Mouse (Mus musculus) frontal cortex, postnatal 10 days (tissue): ENCODE data around the gene Pcca.

Experiments
- DNase-seq, 2 experiments: peaks; one replicate each; pipeline ENCODE4 v3.0.0; 2022; ENCODE audit warnings: low spot score in 2 of 2, mixed read lengths in 1 of 2

Pcca gene

DNA sequence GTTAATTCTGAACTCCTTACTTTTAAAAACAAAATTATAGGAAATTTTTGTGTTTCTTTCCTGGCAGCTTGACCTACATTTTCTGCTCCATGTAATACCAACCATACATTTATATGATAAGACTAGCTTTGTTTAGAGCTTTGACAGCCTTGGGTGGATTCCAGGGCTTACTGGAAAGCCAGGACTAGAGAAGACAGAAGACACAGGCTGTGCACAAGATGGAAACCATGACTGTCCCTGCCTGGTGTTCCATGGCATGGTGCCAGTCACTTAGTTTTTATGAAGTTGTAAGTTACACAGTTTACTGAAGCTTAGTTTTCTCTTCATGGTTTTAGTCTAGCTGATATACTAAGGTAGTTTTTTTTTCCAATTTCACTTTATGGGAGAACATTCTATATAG is 202.7 kb downstream of the Pcca start:
- DNase-seq: no peak

DNA sequence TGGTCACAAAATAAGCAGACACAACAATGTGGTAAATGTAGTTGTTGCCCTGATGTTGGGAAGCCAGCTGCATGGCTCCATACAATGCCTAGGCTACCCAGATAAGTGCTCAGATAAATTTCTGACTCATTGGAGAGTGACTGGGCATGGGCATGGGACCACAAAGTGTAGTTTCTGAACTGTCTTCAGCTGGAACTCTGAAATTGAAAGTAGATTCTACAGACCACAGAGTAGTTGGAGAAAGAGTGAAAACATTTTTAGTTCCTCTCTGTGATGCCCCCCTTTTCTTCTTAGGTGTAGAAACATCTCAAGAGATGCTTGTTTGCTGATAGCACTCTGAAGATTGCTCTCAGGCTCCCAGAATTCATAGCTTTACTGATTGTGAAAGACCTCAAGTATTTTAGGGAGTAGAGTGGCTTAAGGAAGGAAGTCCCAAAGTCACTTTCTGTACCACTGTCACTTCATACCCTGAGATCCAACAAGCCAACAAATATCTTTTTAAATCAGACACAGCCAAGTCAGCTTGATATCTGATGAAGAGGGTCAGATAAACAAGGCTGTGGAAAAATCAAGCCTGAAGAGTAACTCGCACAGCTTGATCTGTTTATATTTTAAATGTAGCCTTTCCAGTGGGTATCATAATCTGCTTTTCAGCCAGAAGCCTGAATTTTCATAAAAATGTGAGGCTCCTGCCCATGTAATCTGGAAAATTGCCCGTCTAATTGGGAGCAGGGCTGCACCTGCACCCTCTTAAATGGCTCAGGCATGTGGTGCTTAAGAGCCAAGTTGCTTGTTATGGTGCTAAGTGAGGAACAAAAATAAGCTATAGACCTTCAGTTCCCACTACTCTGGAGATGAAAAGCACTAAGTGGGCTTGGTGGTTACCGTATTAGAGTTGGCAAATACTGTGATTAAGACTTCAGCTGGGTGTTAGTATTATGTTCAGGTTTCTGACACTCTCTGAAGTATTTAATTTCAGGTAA is 214.0 kb downstream of the Pcca start:
- no peak for DNase-seq

DNA sequence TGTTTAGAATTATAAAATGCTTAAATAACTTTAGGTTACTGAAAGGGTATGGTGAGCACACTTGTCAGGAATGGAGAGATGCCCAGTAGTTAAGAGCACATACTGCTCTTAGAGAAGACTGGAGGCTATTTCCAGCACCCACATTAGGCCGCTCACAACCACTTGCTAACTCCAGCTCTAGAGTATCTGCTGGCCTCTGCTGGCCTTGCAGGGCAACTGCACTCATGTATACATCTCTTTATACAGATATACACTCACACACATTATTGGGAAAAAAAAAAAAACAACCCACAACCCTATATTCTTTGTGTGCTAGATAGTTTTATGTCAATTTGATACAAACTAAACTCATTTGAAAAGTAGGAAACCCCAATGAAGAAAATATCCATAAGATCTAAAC is 217.4 kb downstream of the Pcca start:
- DNase-seq: no peak

DNA sequence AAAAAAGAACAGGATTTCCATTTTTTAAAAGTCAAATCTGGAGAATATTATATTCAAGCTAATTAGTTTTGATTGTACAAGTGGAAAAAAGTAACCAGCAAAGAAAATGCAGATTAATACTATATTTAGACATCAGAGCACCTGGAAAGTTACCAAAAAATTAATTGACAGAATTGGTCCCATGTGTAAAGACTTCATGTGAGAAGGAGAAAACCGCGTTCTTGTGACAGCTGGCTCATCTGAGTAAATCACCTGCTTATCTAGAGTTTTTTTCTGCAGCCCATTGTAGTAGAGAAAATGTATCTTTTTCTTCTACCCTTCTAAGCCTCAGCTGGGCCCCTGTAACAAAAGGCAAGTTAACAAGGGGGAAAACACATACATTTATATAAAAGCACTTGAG is 219.2 kb downstream of the Pcca start:
- no peak for DNase-seq

DNA sequence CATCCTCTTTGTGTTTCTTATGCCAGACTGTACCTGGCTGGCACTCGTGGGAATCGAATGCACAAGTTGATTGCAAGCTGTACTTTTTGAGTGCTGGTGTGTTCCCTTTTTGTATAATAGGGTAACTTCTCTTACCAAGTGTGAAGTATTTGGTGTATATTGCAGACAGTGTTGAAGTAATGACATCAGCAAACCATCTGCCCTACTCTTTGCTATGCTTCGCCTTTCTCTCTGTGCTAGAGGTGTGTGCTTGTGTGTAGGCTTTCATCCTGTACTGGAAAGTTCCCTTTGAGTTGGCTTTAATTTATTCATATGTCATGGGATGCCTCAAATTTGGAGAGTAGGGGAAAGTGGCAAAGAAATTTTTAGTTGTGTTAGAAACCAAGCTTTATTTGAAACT is 220.2 kb downstream of the Pcca start:
- no peak for DNase-seq

DNA sequence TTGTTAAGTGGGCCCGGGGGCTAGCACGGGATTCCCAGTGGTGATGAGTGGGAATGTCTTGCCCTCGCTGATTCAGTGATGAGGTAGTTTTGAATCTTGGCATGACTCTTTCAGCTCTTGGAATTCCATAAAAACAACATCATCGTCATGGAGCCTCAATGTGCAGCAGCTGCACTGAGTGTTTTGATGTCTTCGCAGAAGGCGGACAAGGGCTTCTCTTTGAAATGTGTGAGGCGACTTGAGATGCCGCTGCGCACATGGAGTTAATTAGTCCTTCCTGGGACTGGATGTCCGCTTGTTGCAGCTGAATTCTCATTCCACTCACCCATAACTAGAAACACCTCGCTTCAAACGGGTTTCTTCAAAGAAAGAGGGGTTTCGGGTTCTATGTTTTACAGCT is 221.4 kb downstream of the Pcca start:
- no peak for DNase-seq

DNA sequence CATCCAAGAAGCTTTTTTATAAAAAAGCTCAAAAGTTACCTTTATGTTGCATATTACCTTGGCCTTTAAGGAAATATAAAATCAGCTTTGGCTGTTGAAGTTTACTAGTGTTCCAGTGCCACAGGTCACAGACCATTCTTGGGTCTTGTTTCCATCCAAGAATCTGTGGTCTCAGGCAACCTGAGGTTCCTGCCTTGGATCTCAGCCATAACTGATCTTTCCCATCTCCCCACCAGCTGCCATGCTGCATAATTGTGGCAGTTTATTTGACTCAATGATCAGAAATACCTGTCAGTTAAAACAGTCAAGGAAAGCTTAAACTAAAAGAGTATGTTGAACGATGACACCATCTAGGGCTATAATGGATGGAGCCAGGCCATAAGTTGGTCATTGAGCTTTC is 222.5 kb downstream of the Pcca start:
- no peak for DNase-seq

DNA sequence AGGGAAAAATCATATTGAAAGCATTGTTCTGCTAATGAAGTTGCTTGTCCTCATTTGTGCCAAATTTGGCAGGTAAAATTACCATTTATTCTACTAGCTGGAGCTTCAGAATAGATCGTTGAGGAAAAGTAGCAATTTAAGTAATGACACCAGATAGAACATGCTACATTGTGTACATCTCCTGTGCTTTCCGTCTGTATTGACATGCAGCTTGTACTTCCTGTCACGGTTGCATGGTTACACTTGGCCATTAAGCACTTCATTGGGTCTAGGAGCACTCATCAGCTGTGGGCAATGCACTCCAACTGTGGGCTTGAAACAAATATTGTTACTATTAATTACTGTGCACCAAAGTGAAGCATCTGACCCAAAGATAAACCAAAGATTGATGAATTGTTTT is 225.8 kb downstream of the Pcca start:
- no peak for DNase-seq

DNA sequence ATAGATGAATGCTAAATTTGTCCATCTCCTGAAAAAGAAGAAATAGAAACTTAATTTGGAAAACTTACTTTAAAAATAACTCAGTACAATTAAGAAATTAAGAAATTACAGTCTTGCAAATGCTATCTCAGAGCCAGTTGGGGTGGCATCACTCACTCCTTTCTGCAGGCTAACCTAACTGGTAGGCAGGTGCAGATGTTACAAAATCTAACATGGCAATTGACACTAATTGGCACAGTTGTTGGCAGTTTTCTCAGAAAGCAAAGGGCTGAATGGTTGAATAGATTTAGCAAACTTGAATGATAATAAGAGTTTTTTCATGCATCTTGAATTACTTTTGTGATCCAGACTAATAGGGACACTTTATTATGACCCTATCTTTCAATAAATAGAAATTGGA is 226.7 kb downstream of the Pcca start:
- no peak for DNase-seq

DNA sequence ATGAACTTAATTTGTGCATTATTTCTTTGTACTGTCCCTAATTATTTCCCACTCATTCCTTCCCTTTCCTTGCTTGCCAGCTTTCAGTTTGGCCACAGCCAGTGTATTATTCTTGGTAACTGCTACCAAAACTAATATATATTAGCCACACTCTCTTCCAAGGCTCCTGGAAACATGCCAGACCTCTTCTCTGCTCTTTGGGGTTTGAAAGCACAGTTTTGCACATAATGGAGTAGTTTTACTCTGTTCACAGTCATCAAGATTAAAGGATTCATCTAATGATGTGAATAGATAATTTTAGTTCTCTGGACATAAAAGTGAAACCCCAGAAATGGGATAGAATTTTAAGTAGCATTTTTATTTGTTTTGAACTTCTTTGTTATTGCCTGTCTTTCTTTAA is 228.5 kb downstream of the Pcca start:
- DNase-seq: no peak

DNA sequence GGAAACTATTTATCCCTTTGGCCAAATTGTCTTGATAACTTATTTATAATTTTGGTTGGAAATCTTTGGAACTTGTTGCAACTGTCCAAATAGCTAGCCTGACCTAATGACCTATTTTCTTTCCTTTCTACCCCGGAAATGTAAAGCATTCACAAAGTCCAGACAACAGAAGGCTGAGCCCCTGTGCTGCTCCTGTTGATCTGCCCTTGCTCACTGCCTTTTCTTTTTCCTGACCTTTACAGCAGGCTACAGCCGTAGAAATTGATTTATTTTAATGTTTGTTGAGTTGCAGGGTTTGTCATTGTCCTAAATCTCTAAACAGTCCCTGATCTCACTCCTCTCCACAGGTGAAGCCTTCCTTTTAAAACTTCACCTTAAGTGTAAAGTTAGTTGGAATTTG is 231.8 kb downstream of the Pcca start:
- no peak for DNase-seq

DNA sequence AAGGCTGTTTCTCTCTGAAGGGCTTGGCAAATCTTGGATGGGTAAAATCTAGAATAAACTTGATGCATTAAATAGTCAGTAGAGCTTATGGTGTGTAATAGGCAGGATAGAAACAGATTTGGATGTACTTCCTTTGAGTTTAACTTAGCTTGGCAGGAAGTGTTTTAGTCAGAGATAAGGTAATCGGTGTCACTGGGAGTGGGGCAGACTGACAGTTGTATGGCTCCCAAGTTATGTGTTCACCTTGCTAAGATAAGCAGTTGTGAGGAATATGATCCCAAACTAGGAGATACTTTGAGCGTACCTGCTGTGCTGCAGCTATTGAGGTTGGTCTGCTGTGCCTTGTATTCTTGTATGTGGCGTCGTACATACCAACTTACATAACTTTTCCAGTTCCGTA is 232.3 kb downstream of the Pcca start:
- no peak for DNase-seq

DNA sequence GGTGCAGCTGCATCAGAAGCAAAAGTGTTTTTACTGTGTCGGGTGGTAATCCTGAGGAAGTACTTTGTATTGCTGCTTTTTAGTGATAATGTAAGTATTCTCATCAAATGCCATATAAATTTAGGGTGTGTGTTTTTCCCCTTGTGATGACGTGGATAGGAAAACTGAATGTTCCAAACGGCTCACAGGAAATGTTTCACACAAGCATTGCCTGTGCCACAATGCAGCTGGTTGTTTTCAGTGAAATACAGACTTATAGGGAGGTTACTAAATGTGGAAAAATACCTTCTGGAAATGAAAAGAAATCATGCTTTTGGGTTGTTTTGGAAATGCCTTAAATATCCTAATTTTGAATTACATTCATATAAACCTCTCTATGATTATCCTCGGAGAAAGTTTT is 250.6 kb downstream of the Pcca start:
- no peak for DNase-seq

DNA sequence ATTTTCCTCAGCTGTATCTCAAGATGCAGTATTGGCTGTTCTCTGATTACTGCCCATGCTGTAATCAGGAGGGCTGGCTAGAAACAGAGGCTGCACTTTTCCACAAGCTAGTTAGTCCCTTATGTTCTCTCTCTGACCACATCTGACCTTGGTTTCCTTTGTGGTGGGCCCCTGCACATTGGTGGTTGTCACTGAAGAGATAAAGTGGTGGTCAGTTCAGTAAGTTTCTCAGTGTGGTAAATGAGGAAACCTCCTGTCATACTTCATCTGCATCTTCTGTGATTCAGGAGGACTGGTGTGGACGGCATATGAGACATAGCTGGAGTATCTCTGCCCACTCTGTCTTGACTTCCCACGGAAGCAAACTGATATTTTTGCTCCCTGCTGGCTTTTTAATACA is 254.1 kb downstream of the Pcca start:
- DNase-seq: no peak

DNA sequence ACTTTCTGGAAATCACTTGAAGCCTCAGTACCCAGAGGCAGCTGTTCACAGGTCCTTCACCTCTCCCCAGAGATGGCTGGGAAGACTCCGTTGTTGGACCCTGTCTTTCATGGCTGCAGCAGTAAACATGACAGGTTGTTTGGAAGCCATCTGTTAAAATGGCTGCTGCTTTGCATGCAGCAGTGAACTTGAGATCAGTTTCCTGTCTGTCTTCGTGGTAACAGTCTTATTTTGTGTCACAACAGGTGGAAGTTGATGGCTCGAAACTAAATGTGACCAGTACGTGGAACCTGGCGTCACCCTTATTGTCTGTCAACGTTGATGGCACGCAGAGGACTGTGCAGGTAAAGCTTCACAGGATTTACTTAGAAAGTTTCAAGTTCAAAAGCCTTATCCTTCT is 256.0 kb downstream of the Pcca start:
- DNase-seq: no peak

DNA sequence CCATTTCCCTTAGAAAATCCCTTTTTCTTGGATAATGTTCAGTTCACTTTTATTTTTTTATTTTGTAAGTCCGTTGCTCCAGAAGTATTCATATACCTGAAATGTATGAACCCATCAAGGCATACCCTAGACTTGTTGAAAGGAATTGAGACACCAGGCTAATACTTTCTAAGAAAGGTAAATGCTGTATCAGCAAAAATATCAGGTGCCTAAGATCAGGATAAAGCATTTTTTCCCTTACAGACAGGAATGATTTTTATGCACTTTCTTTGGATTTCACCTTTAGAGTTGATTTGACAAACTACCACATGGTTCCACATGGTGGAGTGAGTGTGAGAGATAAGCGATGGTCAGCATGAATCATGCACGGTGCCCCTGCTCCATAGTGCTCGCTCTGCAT is 259.2 kb downstream of the Pcca start:
- no peak for DNase-seq

DNA sequence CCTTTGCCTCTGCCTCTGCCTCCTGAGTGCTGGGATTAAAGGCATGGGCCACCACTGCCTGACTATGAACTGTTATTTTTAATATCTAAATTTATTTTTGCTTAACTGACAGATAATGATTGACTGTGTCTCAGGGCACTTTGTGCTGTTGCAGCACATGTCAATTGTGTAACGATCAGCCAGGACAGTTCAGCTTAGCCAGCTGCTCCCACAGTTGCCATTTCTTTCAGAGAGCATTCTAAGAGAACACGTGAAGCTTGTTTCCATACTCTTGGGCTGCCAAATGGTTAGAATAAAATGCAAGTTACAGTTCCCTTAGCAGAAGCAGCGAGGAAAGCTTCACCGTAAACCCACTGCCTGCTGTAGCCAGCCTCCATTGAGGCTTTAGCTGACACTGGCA is 266.2 kb downstream of the Pcca start:
- no peak for DNase-seq

DNA sequence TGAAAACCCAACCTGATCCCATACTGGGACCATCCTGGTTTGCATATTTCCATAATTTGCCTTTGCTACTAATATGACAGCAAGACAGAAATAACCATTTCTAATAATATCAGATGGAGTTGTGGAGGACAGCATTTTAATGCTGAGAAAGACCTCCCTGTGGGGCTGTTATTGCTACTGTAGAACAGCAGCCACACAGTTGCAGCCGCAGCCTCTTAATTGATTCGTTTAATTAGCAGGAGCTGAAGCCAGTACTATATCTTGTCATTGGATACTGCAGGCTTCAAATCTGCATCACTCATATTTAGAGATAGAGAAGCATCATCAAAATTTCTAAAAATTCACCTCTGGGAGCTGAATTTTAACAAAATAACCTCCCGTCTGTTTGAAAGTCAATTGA is 286.9 kb downstream of the Pcca start:
- DNase-seq: no peak

DNA sequence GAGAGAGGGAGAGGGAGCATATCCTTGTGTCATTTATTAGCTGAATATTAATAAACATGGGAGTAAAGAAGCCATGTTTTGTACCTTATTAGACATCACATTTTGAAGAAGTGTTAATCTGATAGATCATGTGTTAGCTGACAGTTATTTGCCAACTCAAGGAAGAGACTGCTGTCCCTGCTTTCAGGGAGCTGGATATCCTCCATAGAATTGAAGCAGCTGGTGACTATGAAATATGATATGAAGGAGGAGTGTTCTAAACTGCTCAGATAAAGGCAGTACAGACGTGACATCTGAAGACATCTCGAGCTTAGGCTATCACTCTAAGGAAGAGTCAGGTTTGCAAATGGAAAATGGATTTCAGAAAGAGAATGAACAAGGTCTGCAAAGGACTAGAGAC is 289.7 kb downstream of the Pcca start:
- no peak for DNase-seq

DNA sequence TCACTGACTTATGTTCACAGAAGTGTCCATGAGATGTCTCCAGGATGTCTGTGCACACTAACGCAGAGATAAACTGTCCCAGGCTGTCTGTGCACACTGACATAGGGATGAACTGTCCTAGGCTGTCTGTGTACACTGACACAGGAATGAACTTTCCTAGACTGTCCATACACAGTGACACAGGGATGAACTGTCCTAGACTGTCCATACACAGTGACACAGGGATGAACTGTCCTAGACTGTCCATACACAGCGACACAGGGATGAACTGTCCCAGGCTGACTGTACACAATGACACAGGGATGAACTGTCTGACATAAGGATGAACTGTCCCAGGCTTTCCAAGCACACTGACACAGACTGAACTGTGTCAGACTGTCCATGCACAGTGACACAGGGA is 291.3 kb downstream of the Pcca start:
- DNase-seq: no peak

DNA sequence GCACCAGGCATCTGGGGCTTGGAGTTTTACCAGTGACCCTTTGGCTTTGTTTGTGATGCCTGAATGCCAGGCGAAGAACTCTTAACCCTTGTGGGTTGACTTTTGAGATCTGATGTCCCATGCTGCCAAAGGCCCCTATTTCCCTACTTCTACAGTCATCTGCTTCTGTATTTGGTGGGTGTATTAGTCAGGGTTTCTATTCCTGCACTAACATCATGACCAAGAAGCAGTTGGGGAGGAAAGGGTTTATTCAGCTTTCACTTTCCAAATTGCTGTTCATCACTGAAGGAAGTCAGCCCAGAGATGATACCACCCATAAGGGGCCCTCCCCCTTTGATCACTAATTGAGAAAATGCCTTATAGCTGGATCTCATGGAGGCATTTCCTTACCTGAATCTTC is 296.3 kb downstream of the Pcca start:
- DNase-seq: no peak

DNA sequence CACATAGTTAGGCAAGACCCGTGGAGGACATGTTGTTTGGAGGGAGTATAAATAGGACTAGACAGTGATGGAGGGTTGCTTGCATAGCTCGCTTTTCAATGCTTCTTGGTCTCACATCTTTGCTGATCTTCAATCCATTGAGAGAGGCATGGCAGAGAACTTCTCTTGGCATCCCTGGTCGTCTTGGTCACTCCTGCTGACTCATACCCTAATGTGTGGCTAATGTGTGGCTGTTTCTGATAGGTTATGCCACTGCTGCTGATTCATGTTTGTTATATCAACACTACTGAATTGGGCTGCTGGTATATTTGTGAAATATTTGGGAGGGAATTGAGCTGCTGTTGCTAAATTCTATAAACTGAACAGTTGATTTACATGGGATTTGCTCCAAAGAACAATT is 299.5 kb downstream of the Pcca start:
- DNase-seq: no peak

DNA sequence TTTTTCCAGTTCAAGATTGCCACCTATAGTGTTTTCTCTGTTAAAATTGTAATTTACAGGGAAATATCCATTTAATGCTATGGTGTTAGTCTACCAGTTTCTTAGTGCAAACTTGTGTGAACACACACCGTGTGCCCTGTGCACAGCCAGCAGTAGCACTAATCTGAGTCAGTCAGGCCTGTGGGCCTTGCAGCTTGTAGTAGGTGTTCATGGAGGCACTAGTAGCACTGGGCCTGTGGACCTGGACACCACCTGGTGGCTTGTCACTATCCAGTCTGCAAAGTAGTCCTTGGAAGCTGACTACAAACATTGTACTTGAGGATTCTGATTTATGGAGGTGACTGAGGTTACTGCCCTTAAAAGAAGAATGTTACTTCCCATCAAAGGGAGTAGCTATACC is 300.6 kb downstream of the Pcca start:
- DNase-seq: no peak
